Mouse (Mus musculus): ENCODE data around the gene Sort1.

GRCm38 (mm10) chr3:108256719-108257637, 26.9 kb upstream of the Sort1 start, which contains the start of gene Psma5:
- no peak for TF ChIP-seq CTCF (IDR thresholded peaks at IDR 0.05; ENCODE audit: extremely low read depth, insufficient read depth, low read length)
- TF ChIP-seq POLR2A (IDR thresholded peaks at IDR 0.05; ENCODE audit: extremely low read depth, insufficient read depth, low read length), result peak; percentile 68; the same call in 1 of the 2 replicates

All from cortical plate, adult 2 months (tissue).